Mouse (Mus musculus) right cerebral cortex, postnatal 10 days (tissue): ENCODE results near the gene 1110002E22Rik.
A peak's percentile ranks its signal among the peaks of the same experiment; 100 is the strongest.

Experiments used
- DNase-seq, 2 experiments: peaks; one replicate each; pipeline ENCODE4 v3.0.0; 2021; ENCODE audit warnings: low spot score in 2 of 2

The 1110002E22Rik gene

DNA sequence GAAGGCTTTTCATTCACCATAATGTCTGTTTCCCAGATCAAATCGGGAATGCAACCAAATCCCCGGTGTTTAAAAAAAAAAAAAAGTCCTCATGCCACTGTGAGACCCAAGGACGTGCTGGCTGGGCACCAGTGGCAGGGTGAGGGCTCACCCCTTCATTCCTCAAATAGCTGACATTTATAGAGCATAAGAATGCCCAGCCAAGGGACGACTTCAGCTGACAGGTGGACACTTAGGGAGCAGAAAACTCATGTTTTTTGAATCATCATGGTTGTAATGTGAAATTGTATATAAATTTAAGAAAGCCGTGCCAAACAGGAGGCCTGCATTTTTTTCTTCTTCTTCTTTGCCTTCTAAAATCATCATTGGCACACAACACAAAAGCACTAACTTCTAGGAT, 40.2 kb downstream of the 1110002E22Rik start:
- no peak for DNase-seq

DNA sequence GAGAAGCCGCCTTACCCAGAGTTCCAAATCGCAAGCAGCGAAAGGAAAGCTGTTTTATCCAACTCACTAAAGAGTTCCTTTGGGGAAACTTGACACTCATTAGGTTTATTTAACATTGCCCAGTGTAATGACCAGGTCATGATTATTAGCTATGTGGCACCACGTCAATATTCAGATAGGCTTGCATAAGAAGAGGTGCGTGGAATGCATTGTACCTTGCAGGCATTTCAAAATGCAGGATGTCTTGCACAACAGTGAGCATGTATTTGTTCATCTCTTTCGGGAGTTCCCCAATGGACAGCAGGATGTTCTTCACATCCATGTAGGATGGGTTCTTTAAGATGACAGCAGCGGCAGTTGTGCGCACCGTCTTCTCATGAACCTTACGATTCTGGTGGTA, 42.0 kb downstream of the 1110002E22Rik start:
- DNase-seq, result no peak

DNA sequence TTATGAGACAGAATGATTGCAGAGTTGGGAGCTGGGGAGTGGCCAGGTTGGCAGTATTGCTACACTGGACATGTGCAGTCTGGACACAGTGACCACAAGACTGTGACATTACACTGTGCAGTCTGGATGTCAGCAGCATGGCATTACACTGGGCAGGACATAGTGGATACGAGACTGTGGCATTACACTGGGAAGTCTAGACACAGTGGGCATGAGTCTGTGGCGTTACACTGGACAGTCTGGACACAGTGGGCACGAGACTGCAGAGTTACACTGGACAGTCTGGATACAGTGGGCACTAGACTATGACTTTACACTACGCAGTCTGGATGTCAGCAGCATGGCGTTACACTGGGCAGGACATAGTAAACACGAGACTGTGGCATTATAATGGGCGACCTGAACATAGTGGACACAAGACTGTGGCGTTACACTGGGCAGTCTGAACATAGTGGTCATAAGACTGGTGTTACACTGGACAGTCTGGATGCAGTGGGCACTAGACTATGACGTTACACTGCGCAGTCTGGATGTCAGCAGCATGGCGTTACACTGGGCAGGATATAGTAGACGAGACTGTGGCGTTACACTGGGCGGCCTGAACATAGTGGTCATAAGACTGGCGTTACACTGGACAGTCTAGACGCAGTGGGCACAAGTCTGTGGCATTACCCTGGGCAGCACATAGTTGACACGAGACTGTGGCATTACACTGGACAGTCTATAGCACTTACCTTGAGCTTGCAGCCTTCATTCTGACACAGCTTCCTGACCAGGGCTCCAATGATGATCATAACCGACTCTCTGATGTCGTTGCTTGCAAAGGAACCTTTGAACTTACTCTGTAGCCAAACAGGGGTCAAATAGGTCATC, 46.3 kb downstream of the 1110002E22Rik start:
- DNase-seq, result no peak

DNA sequence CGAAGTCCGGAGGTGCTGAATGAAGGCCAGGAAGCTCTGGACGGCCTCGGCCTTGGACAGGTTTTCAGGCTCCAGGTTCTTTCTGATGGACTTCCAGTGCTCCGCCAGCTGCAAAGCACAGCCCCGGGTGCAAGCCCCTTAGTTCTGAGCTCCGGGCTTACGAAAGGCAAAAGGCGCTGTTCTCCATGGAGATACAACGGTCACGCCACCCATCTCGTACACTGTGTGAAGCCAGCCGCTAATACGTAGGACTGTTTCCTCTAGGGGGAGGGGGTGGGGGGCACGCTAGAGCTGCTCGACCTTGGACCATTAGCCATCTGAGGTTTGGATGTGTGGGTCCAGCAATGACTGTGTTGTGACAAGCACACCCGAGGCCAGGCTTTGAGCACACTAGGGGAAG, 49.3 kb downstream of the 1110002E22Rik start:
- DNase-seq, result no peak

DNA sequence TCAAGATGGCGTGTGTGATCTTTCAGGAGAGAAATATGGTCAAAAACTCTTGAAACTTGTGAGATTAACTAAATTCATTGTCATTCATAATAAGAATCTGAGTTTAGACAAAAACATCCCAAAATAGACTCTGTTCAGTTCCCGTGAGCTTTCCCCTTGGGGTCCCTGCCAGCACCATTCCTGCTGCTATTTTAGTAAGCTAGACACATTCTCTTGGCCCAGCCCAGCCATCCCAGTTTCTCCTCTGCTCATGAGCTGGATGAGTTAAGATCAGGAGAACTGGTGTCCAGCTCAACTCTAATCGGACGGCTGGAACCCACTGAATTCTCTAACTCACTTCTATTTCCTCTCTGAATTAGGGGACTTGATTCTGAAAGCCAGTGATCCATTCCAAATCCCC, 52.0 kb downstream of the 1110002E22Rik start:
- DNase-seq, result peak in 1 of 2 experiments; percentile 28

DNA sequence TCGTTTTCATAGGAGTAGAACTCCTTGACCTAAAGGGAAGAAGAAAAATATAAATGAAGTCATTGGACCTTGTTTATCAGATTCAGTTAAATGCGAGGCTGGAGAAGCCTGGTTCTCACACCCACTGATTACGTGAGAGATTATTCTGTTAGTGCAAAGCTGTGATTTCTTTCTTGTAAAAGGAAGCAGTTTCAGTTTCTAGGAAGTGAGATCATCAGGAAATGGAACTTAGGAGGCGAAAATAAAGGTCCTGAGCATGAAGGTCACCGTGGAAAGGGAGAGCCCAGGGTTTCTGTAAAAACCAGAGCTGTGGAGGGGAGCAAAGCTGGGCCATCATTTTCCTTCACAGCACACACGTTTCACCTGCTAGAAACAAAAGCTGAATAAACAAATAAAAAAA, 53.5 kb downstream of the 1110002E22Rik start:
- DNase-seq, result peak in 1 of 2 experiments; percentile 3

DNA sequence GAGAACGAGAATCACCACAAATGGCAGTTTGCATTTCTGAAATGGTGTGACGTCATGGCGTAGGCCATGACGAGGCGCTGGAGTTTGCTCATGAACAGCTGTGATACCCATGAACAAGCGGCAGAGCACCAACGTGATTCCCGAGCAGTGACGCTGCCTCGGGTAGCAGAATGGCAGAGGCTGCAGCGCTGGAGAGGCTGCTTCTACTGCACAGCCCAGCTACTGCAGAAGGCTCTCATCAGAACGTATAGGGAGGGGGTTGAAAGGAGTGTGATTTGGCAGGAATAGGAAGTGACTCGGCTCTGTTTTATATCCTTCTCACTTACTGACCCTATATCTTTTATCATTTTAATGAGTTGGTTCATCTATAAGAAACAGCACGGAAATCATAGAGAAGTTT, 54.0 kb downstream of the 1110002E22Rik start:
- peak in 1 of 2 experiments; percentile 20 for DNase-seq

DNA sequence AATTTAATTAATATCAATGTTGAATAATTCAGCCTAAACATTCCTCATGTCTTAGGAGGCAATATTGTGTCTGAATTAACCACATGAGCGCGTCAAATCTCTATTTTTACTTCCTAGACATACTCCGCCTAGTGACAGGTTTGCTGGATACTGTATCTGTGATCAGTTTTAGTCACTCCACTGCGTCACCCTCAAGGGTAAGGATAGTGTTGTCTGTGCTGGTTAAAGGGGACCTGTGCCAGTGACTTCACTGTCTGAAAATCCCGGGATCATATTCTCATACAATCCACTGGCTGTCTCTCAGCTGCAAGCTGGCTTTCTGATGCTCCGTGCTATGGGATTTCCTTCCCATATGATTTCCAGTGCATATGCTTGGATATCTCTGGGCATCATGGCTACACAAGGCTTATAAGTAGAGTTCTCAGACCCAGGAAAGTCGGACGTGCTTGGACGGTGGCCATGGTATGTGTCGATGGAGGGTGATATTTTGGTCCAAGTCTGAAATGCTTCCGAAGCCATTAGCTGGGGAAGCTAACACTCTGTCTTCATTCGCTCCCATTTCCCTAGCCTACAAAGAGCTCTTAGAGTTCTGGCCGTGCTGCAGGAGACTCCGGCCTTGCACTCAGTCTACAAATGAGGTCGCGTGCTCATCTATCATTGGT, 54.7 kb downstream of the 1110002E22Rik start:
- DNase-seq, result peak in 1 of 2 experiments; percentile 16

DNA sequence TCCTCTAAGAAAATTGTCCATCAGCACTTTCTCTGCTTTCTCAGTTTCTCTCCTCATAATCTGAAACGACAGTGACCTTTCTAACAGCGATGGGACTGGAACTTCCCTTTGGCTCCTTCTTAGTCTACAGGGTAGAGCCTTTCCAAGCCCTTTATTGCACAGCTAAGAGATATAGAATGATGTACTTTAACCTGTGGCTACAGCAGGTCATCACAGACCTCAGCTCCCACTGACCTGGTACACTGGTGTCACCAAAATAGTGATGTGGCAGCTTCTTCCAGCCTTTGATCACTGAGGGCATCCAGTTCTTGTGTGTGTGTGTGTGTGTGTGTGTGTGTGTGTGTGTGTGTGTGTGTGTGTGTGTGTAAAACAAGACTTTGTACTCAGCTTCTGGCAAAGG, 56.6 kb downstream of the 1110002E22Rik start:
- peak in 1 of 2 experiments; percentile 4 for DNase-seq

DNA sequence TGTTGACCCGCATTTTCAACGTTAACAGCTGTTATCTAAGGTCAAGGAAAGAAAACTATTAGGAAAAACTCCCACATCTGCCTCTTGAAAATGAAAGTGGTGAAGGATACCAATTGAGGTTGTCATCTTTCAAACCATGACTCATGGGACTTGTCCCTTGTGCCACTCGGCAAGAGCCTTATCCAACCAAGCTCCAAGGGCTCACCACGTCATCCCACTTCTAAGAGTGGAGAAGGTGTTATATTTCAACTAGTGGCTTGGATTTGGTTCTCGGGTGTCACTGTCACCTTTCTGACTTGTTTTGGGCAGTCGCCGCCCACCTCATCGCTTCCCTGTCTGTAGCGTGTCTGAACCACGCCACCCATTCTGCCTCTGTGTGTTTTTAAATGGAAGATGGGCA, 59.0 kb downstream of the 1110002E22Rik start:
- DNase-seq, result no peak

DNA sequence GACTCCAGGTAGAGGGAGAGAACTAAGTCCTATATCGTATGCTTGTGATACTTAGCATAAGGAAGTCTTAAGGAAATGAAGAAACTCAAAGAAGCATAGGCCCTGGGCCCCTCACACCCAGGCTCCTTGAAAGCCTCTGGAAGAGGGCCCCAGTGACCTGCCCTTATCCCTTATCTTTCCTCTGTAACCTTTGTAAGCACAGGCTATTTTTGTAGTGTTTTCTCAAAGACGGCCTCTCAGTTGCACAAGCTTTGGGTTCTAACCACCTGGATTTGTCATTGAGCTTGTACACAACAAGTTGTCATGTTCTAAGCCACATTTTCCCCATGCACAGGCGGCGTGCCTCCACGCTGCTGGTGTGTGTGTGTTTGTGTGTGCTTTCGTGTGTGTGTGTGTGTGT, 64.3 kb downstream of the 1110002E22Rik start:
- DNase-seq, result no peak

DNA sequence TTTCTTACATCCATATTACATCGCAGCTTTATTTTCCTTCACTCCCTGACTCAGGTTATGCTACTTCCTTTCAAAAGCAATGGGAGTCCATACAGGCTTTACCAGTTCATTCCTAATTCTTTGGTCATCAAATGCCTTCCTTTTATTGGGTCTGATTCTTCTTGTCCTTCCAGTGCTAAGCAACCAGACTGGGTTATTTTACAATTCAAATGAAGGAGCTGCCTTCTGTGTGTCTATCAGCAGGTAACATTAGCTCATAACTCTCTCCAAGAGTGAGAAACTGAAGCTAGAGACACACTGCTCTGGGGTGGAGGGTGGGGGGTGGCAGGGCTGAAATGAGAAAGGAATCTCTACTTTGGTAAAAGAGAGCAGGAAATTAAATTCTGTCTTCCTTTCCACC, 65.8 kb downstream of the 1110002E22Rik start:
- DNase-seq, result no peak
